Mouse (Mus musculus) duodenum, adult 2 months (tissue): ENCODE results near the gene Papss2. TPM values are rescaled to one million over a fixed set of nuclear protein-coding genes. Genes with fewer than 3 reads are reported as not detected.

Experiments used
- polyA plus RNA-seq: library from polyadenylated mRNA; depleted of rRNA; stranded (reverse); fragments of >200 nt; gene quantifications from 2 replicates; pipeline ENCODE4 v1.2.3, GENCODE M21; 2012; ENCODE audit warnings: low replicate concordance; rRNA removed

The Papss2 gene
- 13.7 and 129 TPM in 2 replicates for polyA plus RNA-seq

GRCm38 (mm10) chr19:32595506-32596286 is at the start of gene Papss2:
TSS of gene Papss2 (plus strand) at chr19:32595790.

Other genes with a start within 250 kb of the Papss2 start
- 4.1 and 5.1 TPM in 2 replicates for gene Sgms1, start 206.1 kb upstream of the Papss2 start, polyA plus RNA-seq
- 0.75 and 0.82 TPM in 2 replicates for gene Rpl9-ps6, start 129.2 kb upstream of the Papss2 start, polyA plus RNA-seq
- 124 and 126 TPM in 2 replicates for gene Minpp1, start 110.0 kb upstream of the Papss2 start, polyA plus RNA-seq
- 1.0 and 1.3 TPM in 2 replicates for gene Atad1, start 144.0 kb downstream of the Papss2 start, polyA plus RNA-seq
- 10.8 and 12.8 TPM in 2 replicates for gene Pten, start 161.7 kb downstream of the Papss2 start, polyA plus RNA-seq